In the genomic region with DNA sequence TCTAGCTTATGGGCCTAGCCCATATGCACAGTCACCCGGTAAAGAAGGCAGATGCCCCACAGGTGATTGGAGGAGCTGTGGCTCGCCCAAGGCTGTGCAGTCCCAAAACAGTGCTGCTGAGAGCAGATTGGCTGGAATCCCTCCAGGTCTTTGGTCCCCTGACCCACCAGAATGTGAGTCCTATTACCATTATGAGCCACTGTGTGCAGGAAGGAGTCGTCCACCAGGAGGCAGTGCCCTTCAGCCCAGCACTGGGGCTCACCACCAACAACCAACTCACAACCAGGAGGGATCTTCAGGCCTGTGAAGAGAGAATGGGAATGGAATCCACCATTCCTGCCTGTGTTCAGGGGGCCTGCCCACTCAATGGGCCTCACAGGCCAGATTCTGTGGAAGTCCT, we compare ENCODE assay signal across 8 mouse cellular contexts. TPM values are rescaled to one million over a fixed set of nuclear protein-coding genes. Genes with fewer than 3 reads are reported as not detected.
DNase-seq lines count a peak whose midpoint lies in the region; ATAC-seq and TF ChIP-seq lines count a peak whose summit lies in the region.

No protein-coding gene starts in this region.

- TF ChIP-seq CTCF in bone marrow macrophage, adult 2 months (IDR thresholded peaks at IDR 0.05; ENCODE audit: low read depth, low read length), result peak; percentile 13; the same call in 1 of the 2 replicates

- WGBS in heart, embryonic 11.5 days (ENCODE audit: insufficient replicate concordance), result 44% methylated on average over 3 of the region's 3 CpGs

- DNase-seq in heart, postnatal 10 days, result peak; percentile 36 to 68
- peak; percentile 27 for DNase-seq in ovary, postnatal 14 days (ENCODE audit: low spot score)
- no peak for DNase-seq in ovary, postnatal 10 days (ENCODE audit: low spot score)
- peak; percentile 46 for DNase-seq in kidney, postnatal 14 days
- peak; percentile 47 to 48 for DNase-seq in thymus, postnatal 36 days
- no peak for DNase-seq in urinary bladder, adult 18-20 months (ENCODE audit: low spot score in 2 of 2)

- no peak overlapping the region for H3K9ac ChIP-seq in heart, embryonic 11.5 days (ENCODE audit: low read depth, low read length)

- peaks cover 13% of the 10 kb centered on the region for H3K4me1 ChIP-seq in heart, embryonic 11.5 days (ENCODE audit: control insufficient read depth, insufficient read depth, low read length)
- H3K4me1 ChIP-seq in bone marrow macrophage, adult 2 months (ENCODE audit: control insufficient read depth, insufficient read depth, low read length), result peaks cover 16% of the 10 kb centered on the region

- no peak overlapping the region for H3K4me3 ChIP-seq in heart, embryonic 11.5 days (ENCODE audit: low read depth, low read length)
- no peak overlapping the region for H3K4me3 ChIP-seq in bone marrow macrophage, adult 2 months (ENCODE audit: insufficient read depth, low read length)

- intact Hi-C loops in heart, postnatal 10 days (cut with DNase I), result loop anchor here (1.0 to 5.0 kb wide), 3 partner anchors 124 to 164 kb away; no protein-coding TSS in a partner anchor

- no peak for ATAC-seq in heart, embryonic 11.5 days (replicated peaks; ENCODE audit: insufficient number of reproducible peaks, low FRiP score, low TSS enrichment)

- TF ChIP-seq POLR2A in bone marrow macrophage, adult 2 months (IDR thresholded peaks at IDR 0.05; ENCODE audit: borderline replicate concordance, low read depth, low read length), result no peak

- no peaks in the 10 kb centered on the region for H3K9me3 ChIP-seq in heart, embryonic 11.5 days (replicated peaks; ENCODE audit: control insufficient read depth, low read length)

- H3K27ac ChIP-seq in heart, embryonic 11.5 days (ENCODE audit: low read depth, low read length), result no peak overlapping the region
- no peak overlapping the region for H3K27ac ChIP-seq in bone marrow macrophage, adult 2 months (ENCODE audit: insufficient read depth, low read depth, low read length)

- H3K4me2 ChIP-seq in heart, embryonic 11.5 days, result no peak overlapping the region

- no peaks in the 10 kb centered on the region for H3K36me3 ChIP-seq in heart, embryonic 11.5 days (ENCODE audit: control insufficient read depth, insufficient read depth, low read length)

- peaks cover 29% of the 10 kb centered on the region for H3K27me3 ChIP-seq in heart, embryonic 11.5 days (ENCODE audit: control insufficient read depth, insufficient read depth, low read length)

RNA-seq across cellular contexts. Expression of gene Asphd1, which starts 2.9 kb away (rescaled TPM):
- not detected for total RNA-seq in heart, postnatal 10 days (2021)
- 0.23 TPM in 1 of 2 replicates, not detected in the other for polyA plus RNA-seq in heart, embryonic 11.5 days (2014; fragmentation: Nextera tagmentation; extraction: Ambion mirVana)
- polyA plus RNA-seq in bone marrow macrophage, adult 2 months (2012; ENCODE audit: insufficient read depth, insufficient read length, missing spikeins), result not detected in 2 replicates

RNA-seq across cellular contexts. Expression of gene Sez6l2, which starts 3.8 kb away (rescaled TPM):
- 10 to 100 TPM; 23.3 to 30.4 TPM for total RNA-seq in heart, postnatal 10 days (2021)
- polyA plus RNA-seq in heart, embryonic 11.5 days (2014; fragmentation: Nextera tagmentation; extraction: Ambion mirVana), result 0.20 and 0.31 TPM in 2 replicates
- polyA plus RNA-seq in bone marrow macrophage, adult 2 months (2012; ENCODE audit: insufficient read depth, insufficient read length, missing spikeins), result 1.6 and 2.6 TPM in 2 replicates

RNA-seq across cellular contexts. Expression of gene Kctd13, which starts 17.9 kb away (rescaled TPM):
- total RNA-seq in heart, postnatal 10 days (2021), result 1 to 10 TPM; 7.7 to 9.7 TPM
- polyA plus RNA-seq in heart, embryonic 11.5 days (2014; fragmentation: Nextera tagmentation; extraction: Ambion mirVana), result 11.5 and 12.6 TPM in 2 replicates
- polyA plus RNA-seq in bone marrow macrophage, adult 2 months (2012; ENCODE audit: insufficient read depth, insufficient read length, missing spikeins), result 16.2 and 17.5 TPM in 2 replicates

RNA-seq across cellular contexts. Expression of gene Tmem219, which starts 23.8 kb away (rescaled TPM):
- 10 to 100 TPM; 16.3 to 17.6 TPM for total RNA-seq in heart, postnatal 10 days (2021)
- 13.5 and 18.3 TPM in 2 replicates for polyA plus RNA-seq in heart, embryonic 11.5 days (2014; fragmentation: Nextera tagmentation; extraction: Ambion mirVana)
- 74.2 and 75.9 TPM in 2 replicates for polyA plus RNA-seq in bone marrow macrophage, adult 2 months (2012; ENCODE audit: insufficient read depth, insufficient read length, missing spikeins)

RNA-seq across cellular contexts. Expression of gene Cdipt, which starts 29.2 kb away (rescaled TPM):
- total RNA-seq in heart, postnatal 10 days (2021), result 10 to 100 TPM; 73.8 to 82.0 TPM
- polyA plus RNA-seq in heart, embryonic 11.5 days (2014; fragmentation: Nextera tagmentation; extraction: Ambion mirVana), result 62.8 and 63.0 TPM in 2 replicates
- 112 and 118 TPM in 2 replicates for polyA plus RNA-seq in bone marrow macrophage, adult 2 months (2012; ENCODE audit: insufficient read depth, insufficient read length, missing spikeins)

Comparison
In these comparisons a context has a peak if more than half of its experiments do, and no peak if none do; other contexts are left out.
1. DNase-seq: peak in heart, postnatal 10 days (2 of 2), ovary, postnatal 14 days (single experiment), kidney, postnatal 14 days (single experiment) and thymus, postnatal 36 days (2 of 2); none in ovary, postnatal 10 days (single experiment) and urinary bladder, adult 18-20 months (0 of 2).